Mouse (Mus musculus): Measurements from ENCODE around the gene Bmp6. TPM values are rescaled to one million over a fixed set of nuclear protein-coding genes. Genes with fewer than 3 reads are reported as not detected.

Gene Bmp6
- total RNA-seq, 2 experiments from 2014 or later, result 8.9 to 10.8 TPM

DNA sequence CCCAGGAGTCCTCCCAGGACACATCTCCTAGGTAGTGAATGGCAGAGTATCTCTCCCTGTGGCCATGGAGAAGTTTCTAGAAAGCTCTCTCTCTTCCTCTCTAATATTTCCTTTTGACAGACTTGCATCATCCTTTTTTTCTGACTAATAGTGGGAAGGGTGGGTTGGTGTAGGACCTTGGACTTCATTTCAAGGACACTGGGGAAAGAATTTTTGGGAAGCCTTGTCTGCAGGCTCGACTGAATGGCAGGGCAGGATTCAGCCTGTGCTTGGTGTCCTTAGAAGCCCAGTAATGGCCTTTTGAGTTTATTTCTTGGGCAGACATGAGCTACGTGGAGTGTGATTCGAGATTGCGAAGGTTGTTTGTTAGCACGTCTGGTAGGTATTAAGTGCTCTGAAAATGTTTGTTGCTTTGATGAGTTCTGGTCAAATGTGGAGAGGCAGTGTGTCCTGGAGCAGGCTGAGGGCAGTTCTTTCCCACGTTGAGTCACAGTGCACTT lies 103.7 kb downstream of the Bmp6 start:
- Histone ChIP-seq H3K27ac (no peak overlapping the region), H3K4me3 (no peak overlapping the region)
- no peak for DNase-seq (ENCODE audit: extremely low spot score in 1 of 2, low spot score in 2 of 2)
- intact Hi-C loops (cut with DNase I), result no loop called here
- no peak for TF ChIP-seq CTCF (IDR thresholded peaks at IDR 0.05)

GRCm38 (mm10) chr13:38450051-38450971 lies 105.4 kb downstream of the Bmp6 start:
- Histone ChIP-seq H3K4me3 (no peak overlapping the region), H3K27ac (no peak overlapping the region)
- no peak for TF ChIP-seq CTCF (IDR thresholded peaks at IDR 0.05)
- no peak for DNase-seq (ENCODE audit: extremely low spot score in 1 of 2, low spot score in 2 of 2)
- intact Hi-C loops (cut with DNase I), result no loop called here

DNA sequence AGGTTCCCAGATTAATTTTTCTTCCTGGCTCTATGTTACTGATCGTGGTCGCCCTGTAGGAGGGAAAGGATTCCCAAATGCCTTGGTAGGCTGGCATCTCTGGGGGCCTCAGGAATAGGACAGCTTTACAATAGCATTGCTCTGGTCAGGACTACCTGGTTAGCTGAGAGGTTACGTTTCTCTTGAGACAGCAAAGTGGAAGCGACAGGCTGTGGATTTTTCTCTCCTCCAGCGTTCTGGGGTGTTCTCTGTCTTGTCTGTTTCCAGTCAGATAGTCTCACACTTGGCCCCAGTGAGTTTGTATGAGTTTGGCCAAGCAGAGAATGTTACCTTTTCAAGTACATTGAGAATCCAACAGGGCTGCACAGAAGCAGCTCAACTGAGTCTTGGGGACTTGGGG lies 106.5 kb downstream of the Bmp6 start:
- no peak overlapping the region for H3K27ac ChIP-seq
- no peak for TF ChIP-seq CTCF (IDR thresholded peaks at IDR 0.05)
- intact Hi-C loops (cut with DNase I), result no loop called here
- DNase-seq (ENCODE audit: extremely low spot score in 1 of 2, low spot score in 2 of 2), result no peak
- H3K4me3 ChIP-seq, result no peak overlapping the region

GRCm38 (mm10) chr13:38463410-38463809 lies 118.5 kb downstream of the Bmp6 start:
- Histone ChIP-seq H3K27ac (no peak overlapping the region), H3K4me3 (no peak overlapping the region)
- intact Hi-C loops (cut with DNase I), result no loop called here
- DNase-seq (ENCODE audit: extremely low spot score in 1 of 2, low spot score in 2 of 2), result no peak
- peak; percentile 31 for TF ChIP-seq CTCF (IDR thresholded peaks at IDR 0.05)

GRCm38 (mm10) chr13:38470882-38471281 lies 126.0 kb downstream of the Bmp6 start:
- no peak for DNase-seq (ENCODE audit: extremely low spot score in 1 of 2, low spot score in 2 of 2)
- no peak for TF ChIP-seq CTCF (IDR thresholded peaks at IDR 0.05)

GRCm38 (mm10) chr13:38472636-38473035 lies 127.7 kb downstream of the Bmp6 start:
- Histone ChIP-seq H3K4me3 (no peak overlapping the region), H3K27ac (no peak overlapping the region)
- intact Hi-C loops (cut with DNase I), result loop anchor here (2.0 kb wide), 1 partner anchor 62 kb away; no protein-coding TSS in a partner anchor
- DNase-seq (ENCODE audit: extremely low spot score in 1 of 2, low spot score in 2 of 2), result no peak
- no peak for TF ChIP-seq CTCF (IDR thresholded peaks at IDR 0.05)

More at GRCm38 (mm10) chr13:38470882-38471281, 126.0 kb downstream of the Bmp6 start:
- Histone ChIP-seq H3K27ac (no peak overlapping the region), H3K4me3 (no peak overlapping the region)
- intact Hi-C loops (cut with DNase I), result no loop called here

- Histone ChIP-seq H3K27ac (no peak overlapping the region), H3K4me3 (no peak overlapping the region)
- no peak for DNase-seq (ENCODE audit: extremely low spot score in 1 of 2, low spot score in 2 of 2)
- intact Hi-C loops (cut with DNase I), result loop anchor here (2.0 kb wide), 1 partner anchor 63 kb away; no protein-coding TSS in a partner anchor
- no peak for TF ChIP-seq CTCF (IDR thresholded peaks at IDR 0.05)
Measured at GRCm38 (mm10) chr13:38473497-38473896, 128.6 kb downstream of the Bmp6 start.

GRCm38 (mm10) chr13:38476936-38477335 lies 132.0 kb downstream of the Bmp6 start:
- H3K27ac ChIP-seq, result no peak overlapping the region
- no peak overlapping the region for H3K4me3 ChIP-seq
- TF ChIP-seq CTCF (IDR thresholded peaks at IDR 0.05), result no peak
- DNase-seq (ENCODE audit: extremely low spot score in 1 of 2, low spot score in 2 of 2), result no peak
- intact Hi-C loops (cut with DNase I), result no loop called here

- TF ChIP-seq CTCF (IDR thresholded peaks at IDR 0.05), result no peak
Measured at GRCm38 (mm10) chr13:38481021-38481420, 136.1 kb downstream of the Bmp6 start.

GRCm38 (mm10) chr13:38484701-38485100 lies 139.8 kb downstream of the Bmp6 start:
- Histone ChIP-seq H3K27ac (no peak overlapping the region), H3K4me3 (no peak overlapping the region)
- DNase-seq (ENCODE audit: extremely low spot score in 1 of 2, low spot score in 2 of 2), result no peak
- TF ChIP-seq CTCF (IDR thresholded peaks at IDR 0.05), result no peak
- intact Hi-C loops (cut with DNase I), result no loop called here

More at GRCm38 (mm10) chr13:38481021-38481420, 136.1 kb downstream of the Bmp6 start:
- no peak overlapping the region; the same call in 1 of the 2 replicates for H3K27ac ChIP-seq
- intact Hi-C loops (cut with DNase I), result no loop called here
- no peak for DNase-seq (ENCODE audit: extremely low spot score in 1 of 2, low spot score in 2 of 2)
- H3K4me3 ChIP-seq, result no peak overlapping the region

GRCm38 (mm10) chr13:38486767-38487166 lies 141.9 kb downstream of the Bmp6 start:
- no peak overlapping the region for H3K4me3 ChIP-seq
- no peak overlapping the region for H3K27ac ChIP-seq
- intact Hi-C loops (cut with DNase I), result no loop called here

DNA sequence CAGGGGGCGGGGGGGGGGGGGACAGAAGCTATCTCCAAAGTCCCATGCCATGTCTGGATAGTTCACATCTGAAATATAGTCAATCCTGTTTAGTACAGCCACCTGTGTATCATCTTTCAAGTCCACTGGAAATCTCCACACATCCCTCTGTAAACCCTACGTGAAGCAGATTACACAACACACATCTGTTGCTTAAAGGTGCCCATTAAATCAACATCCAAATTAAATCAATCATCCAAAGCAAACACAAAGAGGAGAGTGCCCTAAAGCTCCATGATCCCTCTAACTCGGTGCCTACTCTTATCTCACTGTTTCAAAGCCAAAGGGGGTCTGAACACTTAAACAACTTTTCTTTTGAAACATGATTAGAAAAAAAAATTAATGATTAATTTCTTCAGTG lies 151.8 kb downstream of the Bmp6 start:
- intact Hi-C loops (cut with DNase I), result no loop called here
- no peak overlapping the region for H3K4me3 ChIP-seq
- no peak for TF ChIP-seq CTCF (IDR thresholded peaks at IDR 0.05)
- no peak for DNase-seq (ENCODE audit: extremely low spot score in 1 of 2, low spot score in 2 of 2)
- H3K27ac ChIP-seq, result no peak overlapping the region

More at GRCm38 (mm10) chr13:38486767-38487166, 141.9 kb downstream of the Bmp6 start:
- no peak for DNase-seq (ENCODE audit: extremely low spot score in 1 of 2, low spot score in 2 of 2)
- no peak for TF ChIP-seq CTCF (IDR thresholded peaks at IDR 0.05)

All from left cerebral cortex, adult 2 months (tissue).